Mouse (Mus musculus): ENCODE data around the gene Palld.

- TF ChIP-seq CTCF (IDR thresholded peaks at IDR 0.05; ENCODE audit: low read depth, low read length), result no peak
- TF ChIP-seq POLR2AphosphoS5 (IDR thresholded peaks at IDR 0.05; ENCODE audit: insufficient replicate concordance, low read depth, low read length), result no peak
- no peak for TF ChIP-seq TAL1 (conservative IDR thresholded peaks at IDR 0.05; ENCODE audit: low read depth, low read length)
Observed at GRCm38 (mm10) chr8:61588336-61588735, 314.2 kb downstream of the Palld start.
